In the genomic region with DNA sequence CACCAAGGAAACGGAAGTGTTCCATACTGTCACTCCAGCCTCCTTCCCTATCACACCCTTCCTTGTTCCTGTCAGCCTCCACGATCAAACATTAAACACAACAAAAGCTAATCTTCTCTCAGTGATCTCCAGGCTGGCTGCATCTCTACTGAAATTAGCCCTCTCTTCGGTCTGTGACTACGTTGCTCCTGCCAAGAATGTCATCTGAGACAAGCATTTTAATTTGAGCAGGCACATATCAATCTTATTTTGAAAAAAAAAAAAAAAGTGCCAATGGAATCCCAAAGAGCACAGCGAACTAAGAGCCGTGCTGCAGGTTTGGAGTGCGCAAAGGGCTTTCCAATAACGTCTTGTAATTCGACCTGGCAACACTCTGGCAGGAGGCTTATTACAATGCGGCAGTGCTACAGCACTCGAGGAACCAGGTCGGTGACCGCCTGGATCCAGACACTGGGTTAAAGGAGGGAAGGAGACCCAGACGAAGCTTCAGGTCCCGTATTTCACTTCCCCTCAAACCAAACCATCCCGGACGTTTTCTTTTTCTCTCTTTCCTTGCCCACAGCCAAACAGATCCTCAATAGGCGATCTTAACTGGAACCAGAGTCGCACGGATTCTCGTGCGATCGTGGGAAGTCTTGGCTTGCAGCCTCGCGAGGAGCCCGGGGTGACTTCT, we compare ENCODE assay signal across 8 mouse cellular contexts. TPM values are rescaled to one million over a fixed set of nuclear protein-coding genes. Genes with fewer than 3 reads are reported as not detected.
DNase-seq lines count a peak whose midpoint lies in the region; ATAC-seq and TF ChIP-seq lines count a peak whose summit lies in the region.

No protein-coding gene starts in this region.

- peaks cover 15% of the 10 kb centered on the region; the same call in 1 of the 2 replicates for H3K4me1 ChIP-seq in kidney, adult 2 months (ENCODE audit: control insufficient read depth, insufficient read depth, low read length)
- H3K4me1 ChIP-seq in bone marrow macrophage, adult 2 months (ENCODE audit: control insufficient read depth, insufficient read depth, low read length) = peaks cover 6% of the 10 kb centered on the region; the same call in 1 of the 2 replicates
- H3K4me1 ChIP-seq in heart, embryonic 16.5 days (ENCODE audit: control insufficient read depth, insufficient read depth, low read length) = peaks cover 17% of the 10 kb centered on the region
- H3K4me1 ChIP-seq in limb, embryonic 12.5 days (replicated peaks) = peaks cover 28% of the 10 kb centered on the region
- peaks cover 29% of the 10 kb centered on the region for H3K4me1 ChIP-seq in midbrain, embryonic 13.5 days (replicated peaks)

- no peak; the same call in 1 of the 2 replicates for ATAC-seq in heart, embryonic 16.5 days (replicated peaks; ENCODE audit: extremely low read depth, insufficient read depth, low FRiP score)
- 0 out of 2 replicates have a peak, but pooled peaks have one; percentile 12 for ATAC-seq in limb, embryonic 12.5 days (ENCODE audit: insufficient number of reproducible peaks, insufficient read depth, low FRiP score, low TSS enrichment, low read depth)
- ATAC-seq in midbrain, embryonic 13.5 days = peak; percentile 35

- H3K4me3 ChIP-seq in kidney, adult 2 months (ENCODE audit: insufficient read depth, low read depth, low read length) = peak overlapping the region; percentile 83
- peak overlapping the region; percentile 76 for H3K4me3 ChIP-seq in bone marrow macrophage, adult 2 months (ENCODE audit: insufficient read depth, low read length)
- H3K4me3 ChIP-seq in heart, embryonic 16.5 days (ENCODE audit: low read length) = peak overlapping the region; percentile 84
- H3K4me3 ChIP-seq in limb, embryonic 12.5 days (replicated peaks) = peak overlapping the region; percentile 89
- H3K4me3 ChIP-seq in midbrain, embryonic 13.5 days (replicated peaks) = peak overlapping the region; percentile 81

- H3K27me3 ChIP-seq in kidney, adult 2 months (replicated peaks; ENCODE audit: control insufficient read depth, insufficient read depth, low read length) = no peaks in the 10 kb centered on the region
- H3K27me3 ChIP-seq in heart, embryonic 16.5 days (ENCODE audit: control insufficient read depth, insufficient read depth, low read length) = no peaks in the 10 kb centered on the region
- H3K27me3 ChIP-seq in limb, embryonic 12.5 days = no peaks in the 10 kb centered on the region
- H3K27me3 ChIP-seq in midbrain, embryonic 13.5 days = no peaks in the 10 kb centered on the region

- peak; percentile 70 for DNase-seq in kidney, adult 2 months
- DNase-seq in kidney, adult 18-20 months = no peak
- DNase-seq in adrenal gland, postnatal 10 days = no peak
- DNase-seq in spleen, postnatal 14 days (ENCODE audit: low spot score in 2 of 2) = no peak

- H3K9ac ChIP-seq in heart, embryonic 16.5 days (ENCODE audit: low read length) = peak overlapping the region; percentile 83
- peak overlapping the region; percentile 68 for H3K9ac ChIP-seq in limb, embryonic 12.5 days (replicated peaks)
- peak overlapping the region; percentile 97 for H3K9ac ChIP-seq in midbrain, embryonic 13.5 days (replicated peaks)

- 3% methylated on average over 26 of the region's 26 CpGs for WGBS in kidney, adult 2 months
- WGBS in heart, embryonic 16.5 days = 6% methylated on average over 26 of the region's 26 CpGs
- 5% methylated on average over 26 of the region's 26 CpGs for WGBS in limb, embryonic 12.5 days
- WGBS in midbrain, embryonic 13.5 days = 3% methylated on average over 26 of the region's 26 CpGs

- no peak for TF ChIP-seq POLR2A in kidney, adult 2 months (IDR thresholded peaks at IDR 0.05; ENCODE audit: low read depth, low read length)
- TF ChIP-seq POLR2A in bone marrow macrophage, adult 2 months (IDR thresholded peaks at IDR 0.05; ENCODE audit: borderline replicate concordance, low read depth, low read length) = no peak

- peak overlapping the region; percentile 84 for H3K27ac ChIP-seq in kidney, adult 2 months (ENCODE audit: insufficient read depth, low read depth, low read length)
- H3K27ac ChIP-seq in bone marrow macrophage, adult 2 months (ENCODE audit: insufficient read depth, low read depth, low read length) = peak overlapping the region; percentile 11
- H3K27ac ChIP-seq in heart, embryonic 16.5 days (ENCODE audit: low read length) = peak overlapping the region; percentile 63
- peak overlapping the region; percentile 92 for H3K27ac ChIP-seq in limb, embryonic 12.5 days
- peak overlapping the region; percentile 93 for H3K27ac ChIP-seq in midbrain, embryonic 13.5 days

- H3K9me3 ChIP-seq in heart, embryonic 16.5 days (replicated peaks; ENCODE audit: control insufficient read depth, low read length) = peaks cover 2% of the 10 kb centered on the region; the same call in 1 of the 2 replicates
- peaks cover 17% of the 10 kb centered on the region; the same call in 1 of the 2 replicates for H3K9me3 ChIP-seq in limb, embryonic 12.5 days
- H3K9me3 ChIP-seq in midbrain, embryonic 13.5 days = 0 out of 2 replicates have a peak, but pooled peaks cover 5% of the 10 kb centered on the region

- no peaks in the 10 kb centered on the region for H3K36me3 ChIP-seq in kidney, adult 2 months (ENCODE audit: control insufficient read depth, insufficient read depth, low read length)
- H3K36me3 ChIP-seq in heart, embryonic 16.5 days (ENCODE audit: control insufficient read depth, insufficient read depth) = peaks cover 5% of the 10 kb centered on the region; the same call in 1 of the 2 replicates
- peaks cover 17% of the 10 kb centered on the region; the same call in 1 of the 2 replicates for H3K36me3 ChIP-seq in limb, embryonic 12.5 days
- peaks cover 17% of the 10 kb centered on the region; the same call in 1 of the 2 replicates for H3K36me3 ChIP-seq in midbrain, embryonic 13.5 days

- peak overlapping the region; percentile 92 for H3K4me2 ChIP-seq in heart, embryonic 16.5 days (ENCODE audit: low read depth, low read length)
- peak overlapping the region; percentile 93 for H3K4me2 ChIP-seq in limb, embryonic 12.5 days
- peak overlapping the region; percentile 80 for H3K4me2 ChIP-seq in midbrain, embryonic 13.5 days (replicated peaks)

- TF ChIP-seq CTCF in kidney, adult 2 months (conservative IDR thresholded peaks at IDR 0.05; ENCODE audit: insufficient read depth, insufficient read length, low read depth, low read length) = no peak
- TF ChIP-seq CTCF in bone marrow macrophage, adult 2 months (IDR thresholded peaks at IDR 0.05; ENCODE audit: low read depth, low read length) = no peak

RNA-seq across cellular contexts. Expression of gene Spin1, which starts 1.0 kb away (rescaled TPM):
- 23.3 and 30.8 TPM in 2 replicates for polyA plus RNA-seq in kidney, adult 2 months (2012; rRNA removed)
- 27.8 and 29.0 TPM in 2 replicates for polyA plus RNA-seq in bone marrow macrophage, adult 2 months (2012; ENCODE audit: insufficient read depth, insufficient read length, missing spikeins)
- polyA plus RNA-seq in heart, embryonic 16.5 days (2015; fragmentation: Nextera tagmentation; extraction: Ambion mirVana) = 50.1 and 50.4 TPM in 2 replicates
- polyA plus RNA-seq in limb, embryonic 12.5 days (2016; fragmentation: Nextera tagmentation; extraction: Ambion mirVana) = 142 and 146 TPM in 2 replicates
- polyA plus RNA-seq in midbrain, embryonic 13.5 days (2015; fragmentation: Nextera tagmentation; extraction: Ambion mirVana) = 136 and 144 TPM in 2 replicates
- 10 to 100 TPM; 63.9 to 68.1 TPM for total RNA-seq in adrenal gland, postnatal 10 days (2021)

Comparison
In these comparisons a context has a peak if more than half of its experiments do, and no peak if none do; other contexts are left out.
1. H3K27ac ChIP-seq: peak in every context shown above with its lines; median percentile 93 in midbrain, embryonic 13.5 days; 92 in limb, embryonic 12.5 days; 84 in kidney, adult 2 months; 63 in heart, embryonic 16.5 days; 11 in bone marrow macrophage, adult 2 months.